Mouse (Mus musculus): ENCODE results near the gene Mcm2.

The Mcm2 gene

GRCm38 (mm10) chr6:88890832-88891231 lies 7.7 kb downstream of the Mcm2 start:
- DNase-seq (ENCODE audit: low spot score in 2 of 2), result no peak

GRCm38 (mm10) chr6:88889410-88890042 lies 9.1 kb downstream of the Mcm2 start:
- DNase-seq (ENCODE audit: low spot score in 2 of 2), result no peak

- DNase-seq (ENCODE audit: low spot score in 2 of 2), result peak; percentile 78 to 88
These were observed 12.1 kb downstream of the Mcm2 start for GRCm38 (mm10) chr6:88886417-88886967.

- DNase-seq (ENCODE audit: low spot score in 2 of 2), result no peak
These were observed 12.8 kb downstream of the Mcm2 start for GRCm38 (mm10) chr6:88885644-88886416.

GRCm38 (mm10) chr6:88884690-88885089 lies 13.9 kb downstream of the Mcm2 start:
- no peak for DNase-seq (ENCODE audit: low spot score in 2 of 2)

GRCm38 (mm10) chr6:88884195-88884594 lies 14.4 kb downstream of the Mcm2 start:
- DNase-seq (ENCODE audit: low spot score in 2 of 2), result no peak

DNA sequence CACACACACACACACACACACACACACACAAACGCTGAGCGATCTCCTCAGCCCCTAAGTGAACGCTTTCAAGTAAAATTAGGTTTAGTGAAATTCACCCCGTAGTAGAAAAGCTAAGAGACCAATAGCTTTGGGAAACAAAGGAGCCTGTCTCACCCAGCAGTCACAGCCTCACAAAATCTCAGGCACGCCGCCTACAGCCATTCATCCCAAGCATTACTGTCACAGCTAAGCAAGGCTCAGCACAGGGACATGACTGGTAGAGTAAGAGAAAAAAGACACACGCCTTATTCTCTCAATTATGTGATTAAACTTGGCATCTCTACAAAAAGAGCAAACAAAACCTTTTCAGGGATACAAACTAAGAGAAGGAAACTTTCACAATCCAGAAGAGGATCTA lies 17.2 kb downstream of the Mcm2 start:
- DNase-seq (ENCODE audit: low spot score in 2 of 2), result no peak

GRCm38 (mm10) chr6:88879471-88879870 lies 19.1 kb downstream of the Mcm2 start:
- DNase-seq (ENCODE audit: low spot score in 2 of 2), result no peak

GRCm38 (mm10) chr6:88874868-88875508 lies 23.6 kb downstream of the Mcm2 start, which contains the start of gene Podxl2:
TSS of gene Podxl2 (minus strand) at chr6:88875044.
- DNase-seq (ENCODE audit: low spot score in 2 of 2), result peak; percentile 73 to 76

GRCm38 (mm10) chr6:88873965-88874867 lies 24.4 kb downstream of the Mcm2 start:
- peak in 1 of 2 experiments; percentile 34 for DNase-seq (ENCODE audit: low spot score in 2 of 2)

DNA sequence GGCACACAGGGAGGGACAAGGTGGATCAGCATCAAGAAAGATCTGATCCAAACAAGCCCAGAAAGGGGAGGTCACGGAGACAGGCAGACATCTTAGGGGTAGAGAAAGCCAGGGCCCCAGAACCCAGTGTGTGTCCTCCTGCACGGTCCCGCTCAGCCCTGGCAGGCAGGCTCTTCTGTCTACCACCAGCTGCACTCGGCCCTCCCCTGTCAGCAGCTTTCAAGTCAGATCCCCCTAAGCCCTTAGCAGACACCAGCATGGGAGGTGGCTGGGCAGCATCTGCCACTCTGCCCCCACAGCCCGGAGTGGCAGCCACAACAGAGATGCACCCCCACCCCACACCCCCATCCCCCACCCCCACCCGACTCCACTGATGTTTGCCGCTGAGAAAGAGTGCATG lies 25.8 kb downstream of the Mcm2 start:
- DNase-seq (ENCODE audit: low spot score in 2 of 2), result peak; percentile 47 to 48

DNA sequence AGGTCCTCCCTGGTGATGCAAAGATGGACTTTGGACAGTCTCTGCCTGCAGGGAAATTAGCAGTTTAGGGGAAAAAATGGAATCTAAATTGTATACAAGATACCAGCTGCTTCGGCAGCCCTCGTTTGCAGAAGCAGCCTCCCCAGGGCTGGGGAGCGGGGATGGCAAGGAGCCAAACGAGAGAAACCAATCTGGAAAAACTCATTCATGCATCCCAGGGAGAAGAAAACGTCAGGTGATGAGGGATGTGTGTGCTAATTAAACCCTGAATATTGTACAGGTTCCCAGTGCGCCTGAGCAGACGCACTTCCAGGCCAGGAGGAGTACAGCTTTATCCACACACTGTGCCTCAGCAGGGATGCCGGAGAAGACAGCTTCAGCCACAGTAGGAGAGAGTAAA lies 27.0 kb downstream of the Mcm2 start:
- no peak for DNase-seq (ENCODE audit: low spot score in 2 of 2)

- no peak for DNase-seq (ENCODE audit: low spot score in 2 of 2)
These were observed 28.0 kb downstream of the Mcm2 start for GRCm38 (mm10) chr6:88870594-88870993.

GRCm38 (mm10) chr6:88869459-88869858 lies 29.1 kb downstream of the Mcm2 start:
- DNase-seq (ENCODE audit: low spot score in 2 of 2), result no peak

DNA sequence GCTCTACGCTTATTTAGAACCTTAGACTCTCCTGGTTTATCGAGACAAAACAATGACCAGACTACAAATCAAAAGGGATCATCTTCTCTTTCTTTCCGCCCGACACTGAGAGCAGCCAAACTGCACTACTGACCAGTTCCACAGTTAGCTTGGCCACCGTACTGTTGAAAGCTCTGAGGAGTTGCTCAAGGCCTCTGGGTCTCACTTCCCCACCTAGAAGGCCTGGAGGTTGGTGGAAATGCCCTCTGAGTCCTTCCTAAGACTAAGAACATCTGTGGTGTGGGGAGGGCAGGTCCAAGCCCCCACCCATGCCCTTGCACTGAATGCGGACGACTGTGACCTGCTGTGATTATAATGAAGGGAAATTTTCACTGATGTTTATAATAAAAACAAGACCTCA lies 32.9 kb downstream of the Mcm2 start:
- DNase-seq (ENCODE audit: low spot score in 2 of 2), result no peak

- peak in 1 of 2 experiments; percentile 51 for DNase-seq (ENCODE audit: low spot score in 2 of 2)
These were observed 37.7 kb downstream of the Mcm2 start for GRCm38 (mm10) chr6:88860914-88861313.

- no peak for DNase-seq (ENCODE audit: low spot score in 2 of 2)
These were observed 40.2 kb downstream of the Mcm2 start for GRCm38 (mm10) chr6:88858341-88858740.

GRCm38 (mm10) chr6:88857830-88858229 lies 40.8 kb downstream of the Mcm2 start:
- no peak for DNase-seq (ENCODE audit: low spot score in 2 of 2)

DNA sequence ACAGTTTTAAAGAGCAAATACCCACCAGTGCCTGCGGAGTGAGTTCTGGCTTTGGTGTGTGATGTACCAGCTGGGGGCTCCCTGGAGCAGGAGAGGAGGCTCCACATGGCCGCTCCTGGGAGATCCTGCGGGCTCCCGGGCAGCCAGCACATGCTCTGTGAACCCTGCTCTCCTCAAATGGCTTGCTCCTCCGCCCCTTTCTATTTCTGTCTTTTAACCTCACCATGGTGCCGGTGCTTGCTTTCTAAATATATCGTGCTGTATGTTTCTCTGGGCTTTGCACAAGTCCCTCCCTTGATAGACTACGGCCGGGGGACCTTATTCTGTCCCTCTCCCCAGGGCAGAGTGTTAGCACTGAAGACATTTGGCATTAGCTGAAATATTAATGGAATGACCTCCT lies 41.3 kb downstream of the Mcm2 start:
- no peak for DNase-seq (ENCODE audit: low spot score in 2 of 2)

DNA sequence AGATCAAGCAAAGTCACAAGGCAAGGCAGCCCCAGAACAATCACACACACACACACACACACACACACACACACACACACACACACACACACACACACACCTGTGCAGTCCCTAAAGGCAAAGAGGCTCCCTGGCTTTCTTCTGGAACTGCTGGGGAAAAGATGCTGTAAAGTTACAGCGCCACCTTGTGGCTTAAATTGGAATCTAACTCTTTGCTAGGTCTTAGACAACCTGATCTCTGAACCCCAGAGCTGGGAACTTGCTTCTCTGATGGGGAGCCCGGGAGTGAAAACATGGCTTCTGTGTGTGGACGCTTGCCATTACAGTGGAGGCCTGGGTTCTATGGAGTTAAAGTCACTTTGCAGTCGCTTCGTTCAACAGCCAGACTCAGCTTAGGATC lies 42.9 kb downstream of the Mcm2 start:
- DNase-seq (ENCODE audit: low spot score in 2 of 2), result peak in 1 of 2 experiments; percentile 79

- no peak for DNase-seq (ENCODE audit: low spot score in 2 of 2)
These were observed 44.1 kb downstream of the Mcm2 start for GRCm38 (mm10) chr6:88854509-88854908.

Measured in thymus, postnatal 10 days (tissue).